Mouse (Mus musculus) thymus, adult 2 months (tissue): ENCODE data around the gene Lrp10. TPM values are rescaled to one million over a fixed set of nuclear protein-coding genes. Genes with fewer than 3 reads are reported as not detected.

Experiments used
- DNase-seq: peaks from one replicate; pipeline ENCODE4 v3.0.0; 2021
- H3K27ac ChIP-seq: fragments of 200-500 bp; 2 replicates; pipeline ENCODE4 v1.5.1; 2012; ENCODE audit warnings: low read length, control low read depth; ENCODE audit not compliant: control insufficient read depth, insufficient read depth
- H3K27me3 ChIP-seq: fragments of 200-500 bp; 2 replicates; pipeline ENCODE4 v1.6.1; 2012; ENCODE audit warnings: mild to moderate bottlenecking, low read length, moderate library complexity, mixed read lengths; ENCODE audit not compliant: control insufficient read depth, insufficient read depth
- H3K36me3 ChIP-seq: fragments of 200-500 bp; 2 replicates; pipeline ENCODE4 v1.6.1; 2012; ENCODE audit warnings: mild to moderate bottlenecking, low read length, moderate library complexity; ENCODE audit not compliant: control insufficient read depth, insufficient read depth
- H3K4me1 ChIP-seq: fragments of 200-500 bp; replicated peaks from 2 replicates; pipeline ENCODE4 v1.6.1; 2012; ENCODE audit warnings: low read length; ENCODE audit not compliant: control insufficient read depth, insufficient read depth
- H3K4me3 ChIP-seq: fragments of 200-500 bp; 2 replicates; pipeline ENCODE4 v1.5.1; 2012; ENCODE audit warnings: mild to moderate bottlenecking, low read length, control low read depth, moderate library complexity; ENCODE audit not compliant: control insufficient read depth, insufficient read depth
- CTCF ChIP-seq: fragments of 200-500 bp; IDR thresholded peaks from 2 replicates; pipeline ENCODE4 v1.5.1; 2012; ENCODE audit warnings: mild to moderate bottlenecking, control low read depth, low read length, moderate library complexity, borderline replicate concordance; ENCODE audit not compliant: control insufficient read depth, poor library complexity, insufficient read depth; ENCODE audit errors: extremely low read depth
- POLR2A ChIP-seq: fragments of 200-500 bp; IDR thresholded peaks from 2 replicates; pipeline ENCODE4 v1.6.1; 2012; ENCODE audit warnings: mild to moderate bottlenecking, low read length, control low read depth, moderate library complexity; ENCODE audit not compliant: control insufficient read depth, poor library complexity, insufficient read depth; ENCODE audit errors: extremely low read depth
- WGBS: fragments of 180-500 bp; shearing (Covaris S2); methylation state at CpG from one replicate; pipeline ENCODE4 v1.1.7; 2018; 5-methylcytosine and 5-hydroxymethylcytosine counted together
- polyA plus RNA-seq: library from polyadenylated mRNA; depleted of rRNA; stranded (reverse); fragments of >200 nt; gene quantifications from 2 replicates; pipeline ENCODE4 v1.2.3, GENCODE M21; 2012

Lrp10 gene
- polyA plus RNA-seq, 1 experiment, result 308 TPM

- 70% methylated on average over 3 of the region's 3 CpGs for WGBS
Observed at GRCm38 (mm10) chr14:54443196-54443595, 20.7 kb upstream of the Lrp10 start.

GRCm38 (mm10) chr14:54443712-54444618 is 20.0 kb upstream of the Lrp10 start:
- no peak overlapping the region for H3K27ac ChIP-seq
- TF ChIP-seq POLR2A, result no peak
- TF ChIP-seq CTCF, result no peak
- H3K4me3 ChIP-seq, result no peak overlapping the region
- no peak for DNase-seq
- H3K36me3 ChIP-seq, result no peaks in the 10 kb centered on the region
- H3K4me1 ChIP-seq, result peaks cover 14% of the 10 kb centered on the region
- H3K27me3 ChIP-seq, result no peaks in the 10 kb centered on the region
- WGBS, result 93% methylated on average over 15 of the region's 15 CpGs

More at GRCm38 (mm10) chr14:54443196-54443595, 20.7 kb upstream of the Lrp10 start:
- TF ChIP-seq POLR2A (no peak), CTCF (no peak)
- H3K36me3 ChIP-seq, result no peaks in the 10 kb centered on the region
- H3K27ac ChIP-seq, result no peak overlapping the region
- no peak for DNase-seq
- H3K4me3 ChIP-seq, result no peak overlapping the region
- H3K4me1 ChIP-seq, result peaks cover 8% of the 10 kb centered on the region
- H3K27me3 ChIP-seq, result no peaks in the 10 kb centered on the region

GRCm38 (mm10) chr14:54445476-54445875 is 18.5 kb upstream of the Lrp10 start:
- no peak overlapping the region for H3K4me3 ChIP-seq
- no peak for TF ChIP-seq POLR2A
- no peak for DNase-seq
- H3K36me3 ChIP-seq, result no peaks in the 10 kb centered on the region
- WGBS, result 83% methylated on average over 3 of the region's 3 CpGs
- no peaks in the 10 kb centered on the region for H3K27me3 ChIP-seq
- H3K27ac ChIP-seq, result no peak overlapping the region
- H3K4me1 ChIP-seq, result peaks cover 18% of the 10 kb centered on the region

- Histone ChIP-seq H3K27me3 (no peaks in the 10 kb centered on the region), H3K4me3 (no peak overlapping the region), H3K27ac (no peak overlapping the region), H3K36me3 (no peaks in the 10 kb centered on the region), H3K4me1 (peaks cover 8% of the 10 kb centered on the region)
- WGBS, result 95% methylated on average over 9 of the region's 9 CpGs
- no peak for DNase-seq
- TF ChIP-seq POLR2A, result no peak
- no peak for TF ChIP-seq CTCF
Observed at GRCm38 (mm10) chr14:54453566-54453965, 10.4 kb upstream of the Lrp10 start.

DNA sequence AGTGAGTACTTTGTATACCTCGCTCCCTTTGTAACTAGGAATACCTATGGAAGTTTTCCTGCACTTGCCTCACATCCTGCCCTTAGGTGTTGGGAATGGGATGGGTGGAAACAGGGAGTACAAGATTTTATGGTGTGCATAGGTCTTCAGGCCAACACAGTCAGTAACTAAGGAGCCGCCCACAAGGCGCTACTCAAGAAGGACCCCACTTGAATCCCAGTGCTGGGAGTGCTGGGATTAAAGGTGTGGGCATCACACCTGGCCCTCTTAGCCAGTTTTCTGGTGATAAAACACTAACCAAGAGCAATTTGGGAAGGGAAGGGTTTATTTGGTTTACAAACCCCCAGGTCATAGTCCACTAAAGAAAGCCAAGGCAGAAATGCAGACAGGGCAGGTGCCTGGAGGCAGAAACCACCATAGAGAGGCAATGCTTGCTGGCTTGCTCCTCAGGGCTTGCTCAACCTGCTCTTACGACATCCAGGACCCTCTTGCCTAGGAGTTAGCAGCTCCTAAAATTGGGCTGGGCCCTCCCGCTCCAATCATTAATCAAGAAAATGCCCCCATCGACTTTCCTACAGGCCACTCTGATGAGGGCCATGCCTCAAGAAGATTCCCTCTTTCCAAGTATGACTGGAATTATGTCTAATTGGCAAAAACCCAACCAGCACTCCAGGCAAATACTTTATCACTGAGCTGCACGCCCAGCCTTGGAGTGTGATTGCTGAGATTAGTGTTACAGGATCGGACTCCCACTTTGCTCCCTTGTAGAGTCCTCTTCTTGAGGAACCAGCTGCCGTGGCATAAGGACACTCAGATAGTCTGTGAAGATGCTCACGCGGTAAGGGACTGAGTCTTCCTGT is 9.0 kb upstream of the Lrp10 start:
- no peak overlapping the region for H3K27ac ChIP-seq
- no peak for TF ChIP-seq POLR2A
- no peak for TF ChIP-seq CTCF

DNA sequence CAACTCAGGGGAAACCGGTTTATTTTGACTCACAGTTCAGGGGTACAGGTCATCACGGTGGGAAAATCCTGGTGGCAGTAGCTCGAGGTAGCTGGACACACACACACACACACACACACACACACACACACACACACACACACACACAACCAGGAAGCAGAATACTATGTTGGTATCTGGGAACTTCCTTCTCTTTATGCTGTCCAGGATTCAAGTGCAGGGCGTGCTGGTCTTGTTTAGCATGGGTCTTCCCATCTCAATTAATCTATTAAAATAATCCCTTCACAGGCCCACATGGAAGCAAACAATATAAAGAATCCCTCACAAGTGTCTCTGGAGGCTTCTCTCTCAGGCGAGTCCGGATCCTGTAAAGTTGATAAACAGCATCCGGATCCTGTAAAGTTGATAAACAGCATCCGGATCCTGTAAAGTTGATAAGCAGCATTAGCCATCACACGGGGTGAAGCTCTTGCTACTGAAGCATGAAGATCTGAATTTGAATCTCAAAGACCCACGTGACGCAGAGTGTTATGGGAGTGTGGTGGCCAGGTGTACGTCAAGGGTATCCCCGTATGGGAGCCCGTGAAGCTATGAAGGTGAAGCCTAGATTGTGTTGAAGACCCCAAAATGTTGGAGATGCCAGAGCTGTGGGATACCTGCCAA is 5.9 kb upstream of the Lrp10 start:
- no peak overlapping the region for H3K27ac ChIP-seq
- H3K27me3 ChIP-seq, result no peaks in the 10 kb centered on the region
- 95% methylated on average over 14 of the region's 14 CpGs for WGBS
- no peak for DNase-seq
- TF ChIP-seq CTCF, result no peak
- TF ChIP-seq POLR2A, result no peak
- H3K4me3 ChIP-seq, result no peak overlapping the region
- no peaks in the 10 kb centered on the region for H3K36me3 ChIP-seq
- H3K4me1 ChIP-seq, result no peaks in the 10 kb centered on the region

More for the DNA sequence above, 9.0 kb upstream of the Lrp10 start:
- Histone ChIP-seq H3K36me3 (no peaks in the 10 kb centered on the region), H3K4me1 (no peaks in the 10 kb centered on the region), H3K4me3 (no peak overlapping the region), H3K27me3 (no peaks in the 10 kb centered on the region)
- WGBS, result 91% methylated on average over 11 of the region's 11 CpGs
- DNase-seq, result no peak
